Mouse (Mus musculus) megakaryocyte-erythroid progenitor cell, adult 5-6 weeks (primary cell): ENCODE measurements around the gene Fgfr2. TPM values are rescaled to one million over a fixed set of nuclear protein-coding genes. Genes with fewer than 3 reads are reported as not detected.

Experiments used
- ATAC-seq: replicated peaks from 2 replicates; pipeline ENCODE4 v1.8.0; 2016; ENCODE audit warnings: mild to moderate bottlenecking, inconsistent platforms; ENCODE audit not compliant: severe bottlenecking, poor library complexity, low FRiP score, low TSS enrichment
- total RNA-seq, 2 experiments: library from RNA; stranded (forward) in 1 of 2; stranded (reverse) in 1 of 2; fragments of 200-1000, 215-1000 nt in 1 of 2; fragments of >200 nt in 1 of 2; fragmentation: Nextera tagmentation in 1 of 2; gene quantifications; 2 replicates each; pipeline ENCODE4 v1.2.3; 2014 to 2017

The Fgfr2 gene
- total RNA-seq, 2 experiments from 2014 or later, result not detected

GRCm38 (mm10) chr7:131553771-131554175, 1569.4 kb downstream of the Fgfr2 start:
- ATAC-seq, result 0 out of 2 replicates have a peak, but pooled peaks have one; percentile 30

GRCm38 (mm10) chr7:131552781-131553180, 1570.4 kb downstream of the Fgfr2 start:
- no peak for ATAC-seq

- ATAC-seq, result no peak
Observed at GRCm38 (mm10) chr7:131551931-131552741, 1571.0 kb downstream of the Fgfr2 start.

- ATAC-seq, result no peak
Observed at GRCm38 (mm10) chr7:131551471-131551870, 1571.7 kb downstream of the Fgfr2 start.

- no peak for ATAC-seq
Observed at GRCm38 (mm10) chr7:131548473-131548872, 1574.7 kb downstream of the Fgfr2 start, which contains the start of gene Hmx2. Gene Hmx2 (plus strand): TSS chr7:131548773.

- ATAC-seq, result no peak
Observed at GRCm38 (mm10) chr7:131547481-131547880, 1575.7 kb downstream of the Fgfr2 start.

GRCm38 (mm10) chr7:131546423-131546822, 1576.7 kb downstream of the Fgfr2 start:
- no peak for ATAC-seq

- no peak for ATAC-seq
Observed at GRCm38 (mm10) chr7:131545701-131546385, 1577.3 kb downstream of the Fgfr2 start.

- no peak for ATAC-seq
Observed at GRCm38 (mm10) chr7:131544871-131545270, 1578.3 kb downstream of the Fgfr2 start.

GRCm38 (mm10) chr7:131543623-131544481, 1579.3 kb downstream of the Fgfr2 start:
- ATAC-seq, result no peak

- ATAC-seq, result no peak
Observed at GRCm38 (mm10) chr7:131542872-131543622, 1580.1 kb downstream of the Fgfr2 start.

GRCm38 (mm10) chr7:131542115-131542871, 1580.9 kb downstream of the Fgfr2 start, which contains the start of gene Hmx3:
Gene Hmx3 (plus strand): TSS chr7:131542867.
- no peak for ATAC-seq

- ATAC-seq, result no peak
Observed at GRCm38 (mm10) chr7:131541184-131542114, 1581.7 kb downstream of the Fgfr2 start.

- peak; percentile 83 for ATAC-seq
Observed at GRCm38 (mm10) chr7:131539979-131540378, 1583.2 kb downstream of the Fgfr2 start.

- no peak for ATAC-seq
Observed at GRCm38 (mm10) chr7:131503739-131504138, 1619.4 kb downstream of the Fgfr2 start.

GRCm38 (mm10) chr7:131478403-131478802, 1644.7 kb downstream of the Fgfr2 start:
- peak; percentile 22; the same call in 1 of the 2 replicates for ATAC-seq

- no peak for ATAC-seq
Observed at GRCm38 (mm10) chr7:131477140-131477539, 1646.0 kb downstream of the Fgfr2 start.
